Mouse (Mus musculus) erythroblast, embryonic 14.5 days (primary cell): ENCODE results near the gene Dhrs7. TPM values are rescaled to one million over a fixed set of nuclear protein-coding genes. Genes with fewer than 3 reads are reported as not detected.

Experiments used
- H3K27me3 ChIP-seq: 2 replicates; pipeline ENCODE4 v1.6.1; 2012; ENCODE audit warnings: inconsistent platforms; ENCODE audit not compliant: control insufficient read depth
- H3K36me3 ChIP-seq: 2 replicates; pipeline ENCODE4 v1.6.1; 2012; ENCODE audit warnings: mild to moderate bottlenecking, inconsistent platforms; ENCODE audit not compliant: control insufficient read depth
- H3K4me1 ChIP-seq: 2 replicates; pipeline ENCODE4 v1.6.1; 2012; ENCODE audit warnings: inconsistent platforms; ENCODE audit not compliant: control insufficient read depth
- H3K4me3 ChIP-seq: replicated peaks from 2 replicates; pipeline ENCODE3; 2012; ENCODE audit warnings: moderate library complexity, mild to moderate bottlenecking, inconsistent platforms
- H3K9me3 ChIP-seq: 2 replicates; pipeline ENCODE4 v1.6.1; 2012; ENCODE audit warnings: low read length, inconsistent platforms, mixed read lengths; ENCODE audit not compliant: control insufficient read depth
- GATA1 ChIP-seq: IDR thresholded peaks from 2 replicates; pipeline ENCODE4 v1.6.1; 2012; ENCODE audit warnings: low read length, inconsistent platforms, mixed read lengths
- TAL1 ChIP-seq: IDR thresholded peaks from 3 replicates; pipeline ENCODE4 v1.6.1; 2012; ENCODE audit warnings: low read length, inconsistent platforms, mixed read lengths
- polyA plus RNA-seq: library from polyadenylated mRNA; stranded (reverse); fragments of >175 nt; gene quantifications from 2 replicates; pipeline ENCODE4 v1.2.3, GENCODE M21; 2012

The Dhrs7 gene
- polyA plus RNA-seq, 1 experiment: not detected

DNA sequence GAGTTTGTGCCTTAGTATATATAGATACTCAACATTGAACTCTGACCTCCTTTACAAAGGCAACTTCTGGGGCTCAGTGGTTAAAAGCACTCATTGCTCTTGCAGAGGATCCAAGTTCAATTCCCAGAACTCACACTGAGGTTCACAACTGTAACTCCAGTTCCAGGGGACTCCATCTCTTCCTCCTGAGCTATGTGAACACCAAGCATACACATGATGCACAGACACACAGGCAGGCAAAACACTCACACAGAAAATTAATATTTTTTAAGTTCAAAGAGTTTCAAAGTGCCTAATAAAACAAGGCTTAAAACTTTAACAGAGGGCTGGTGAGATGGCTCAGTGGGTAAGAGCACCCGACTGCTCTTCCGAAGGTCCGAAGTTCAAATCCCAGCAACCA, 18.9 kb upstream of the Dhrs7 start:
- Histone ChIP-seq H3K4me1 (peaks cover 10% of the 10 kb centered on the region), H3K9me3 (no peaks in the 10 kb centered on the region), H3K4me3 (no peak overlapping the region)

DNA sequence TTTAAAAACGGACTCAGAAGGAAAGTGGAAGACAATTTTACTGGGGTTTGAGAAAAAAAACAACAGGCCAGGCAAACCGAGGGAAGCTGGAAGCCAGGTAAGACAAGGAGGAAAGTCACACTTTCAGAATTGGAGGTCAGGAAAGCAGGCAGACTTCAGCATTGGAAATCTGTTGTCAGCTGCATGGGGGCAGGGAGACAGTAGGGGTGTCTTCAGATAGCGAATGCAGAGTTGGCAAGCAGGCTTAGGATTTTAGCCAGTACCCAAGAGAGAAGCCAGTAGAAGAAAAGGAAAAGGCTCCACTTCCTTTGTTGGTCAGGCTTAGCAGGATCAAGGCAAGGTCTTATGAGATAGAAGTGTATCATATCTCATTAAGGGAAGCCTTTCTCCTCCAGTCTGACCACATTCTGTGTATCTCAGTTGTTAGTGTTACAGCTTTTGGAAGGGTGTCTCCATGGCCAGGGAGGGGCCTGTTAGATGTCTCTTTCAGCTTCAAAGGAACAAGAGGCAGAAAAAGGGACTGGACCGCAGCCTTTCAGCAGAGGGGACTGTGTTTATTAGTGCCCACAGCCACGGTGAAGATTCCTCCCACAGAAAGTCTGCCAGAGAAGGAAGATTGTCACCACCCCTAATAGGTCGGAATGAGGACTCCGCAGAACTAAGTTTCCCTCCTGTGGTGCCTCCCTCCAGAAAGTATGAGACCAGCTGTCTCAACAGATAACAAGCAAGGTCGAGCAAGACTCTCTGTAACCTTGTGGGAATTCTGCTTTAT, 18.0 kb upstream of the Dhrs7 start:
- TF ChIP-seq GATA1: no peak
- no peak for TF ChIP-seq TAL1
- H3K27me3 ChIP-seq: no peaks in the 10 kb centered on the region
- no peak overlapping the region for H3K4me3 ChIP-seq
- no peaks in the 10 kb centered on the region for H3K36me3 ChIP-seq
- H3K4me1 ChIP-seq: peaks cover 10% of the 10 kb centered on the region
- no peaks in the 10 kb centered on the region for H3K9me3 ChIP-seq

More for the DNA sequence above, 18.9 kb upstream of the Dhrs7 start:
- TF ChIP-seq GATA1 (no peak), TAL1 (no peak)
- H3K27me3 ChIP-seq: no peaks in the 10 kb centered on the region
- no peaks in the 10 kb centered on the region for H3K36me3 ChIP-seq

DNA sequence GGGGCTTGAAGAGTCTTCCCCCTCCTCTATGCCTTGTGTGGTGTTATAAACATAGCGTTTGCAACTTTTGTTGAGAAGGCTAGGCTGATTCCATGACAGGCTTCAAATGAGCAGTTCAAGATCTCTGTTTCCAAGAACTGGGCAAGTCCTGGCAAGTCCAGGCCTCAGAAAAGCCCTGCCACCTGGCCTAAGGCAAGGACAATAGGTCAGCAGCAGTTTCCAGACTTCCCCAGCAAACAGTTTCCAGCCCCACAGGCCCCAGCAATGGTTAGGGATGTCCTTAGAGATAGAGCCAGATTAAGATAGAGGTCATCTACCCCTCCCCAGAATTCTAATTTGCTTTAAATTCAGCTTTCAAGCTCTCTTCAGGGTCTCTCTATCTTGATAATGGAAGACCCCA, 17.2 kb upstream of the Dhrs7 start:
- TF ChIP-seq TAL1 (no peak), GATA1 (no peak)
- Histone ChIP-seq H3K36me3 (no peaks in the 10 kb centered on the region), H3K9me3 (no peaks in the 10 kb centered on the region), H3K4me1 (peaks cover 10% of the 10 kb centered on the region), H3K4me3 (no peak overlapping the region), H3K27me3 (no peaks in the 10 kb centered on the region)

DNA sequence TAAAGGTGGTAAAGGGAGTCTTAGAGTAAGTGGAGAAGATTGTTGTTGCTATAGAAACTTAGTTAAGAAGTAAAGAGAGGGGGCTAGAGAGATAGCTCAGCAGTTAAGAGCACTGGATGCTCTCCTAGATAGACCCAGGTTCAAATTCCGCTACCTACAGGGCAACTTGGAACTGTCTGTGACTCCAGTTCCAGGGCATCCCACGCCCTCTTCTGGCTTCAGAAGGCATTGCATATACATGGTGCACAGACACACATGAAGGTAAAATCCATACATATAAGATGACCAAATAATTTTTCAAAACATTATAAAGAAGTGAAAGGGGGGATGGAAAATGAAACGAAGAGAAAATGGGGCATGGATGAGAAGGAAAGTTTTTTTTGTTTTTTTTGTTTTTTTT, 14.9 kb upstream of the Dhrs7 start:
- H3K27me3 ChIP-seq: no peaks in the 10 kb centered on the region
- no peak for TF ChIP-seq GATA1
- no peak for TF ChIP-seq TAL1

DNA sequence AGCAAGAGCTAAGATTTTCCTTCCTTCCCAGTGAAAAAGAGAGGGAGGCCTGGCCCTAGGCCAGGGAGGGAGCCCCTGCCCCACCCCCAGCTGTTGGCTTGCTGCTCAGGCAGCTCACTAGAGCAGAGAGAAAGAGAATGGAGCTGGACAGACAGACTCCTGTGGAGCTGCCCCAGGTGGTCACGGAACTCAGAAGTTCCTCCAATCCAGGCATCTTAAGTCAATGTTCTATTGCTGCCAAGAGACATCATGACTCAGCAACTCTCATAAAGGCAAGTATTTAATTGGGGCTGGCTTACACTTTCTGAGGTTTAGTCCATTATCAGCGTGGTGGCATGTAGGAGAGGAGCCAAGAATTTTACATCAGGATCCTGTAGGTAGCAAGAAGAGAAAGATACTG, 10.1 kb upstream of the Dhrs7 start:
- Histone ChIP-seq H3K4me3 (no peak overlapping the region), H3K4me1 (no peaks in the 10 kb centered on the region)
- no peak for TF ChIP-seq GATA1
- TF ChIP-seq TAL1: no peak

More for the DNA sequence above, 14.9 kb upstream of the Dhrs7 start:
- Histone ChIP-seq H3K4me1 (peaks cover 10% of the 10 kb centered on the region), H3K9me3 (no peaks in the 10 kb centered on the region; the same call in 1 of the 2 replicates), H3K36me3 (no peaks in the 10 kb centered on the region), H3K4me3 (no peak overlapping the region)

DNA sequence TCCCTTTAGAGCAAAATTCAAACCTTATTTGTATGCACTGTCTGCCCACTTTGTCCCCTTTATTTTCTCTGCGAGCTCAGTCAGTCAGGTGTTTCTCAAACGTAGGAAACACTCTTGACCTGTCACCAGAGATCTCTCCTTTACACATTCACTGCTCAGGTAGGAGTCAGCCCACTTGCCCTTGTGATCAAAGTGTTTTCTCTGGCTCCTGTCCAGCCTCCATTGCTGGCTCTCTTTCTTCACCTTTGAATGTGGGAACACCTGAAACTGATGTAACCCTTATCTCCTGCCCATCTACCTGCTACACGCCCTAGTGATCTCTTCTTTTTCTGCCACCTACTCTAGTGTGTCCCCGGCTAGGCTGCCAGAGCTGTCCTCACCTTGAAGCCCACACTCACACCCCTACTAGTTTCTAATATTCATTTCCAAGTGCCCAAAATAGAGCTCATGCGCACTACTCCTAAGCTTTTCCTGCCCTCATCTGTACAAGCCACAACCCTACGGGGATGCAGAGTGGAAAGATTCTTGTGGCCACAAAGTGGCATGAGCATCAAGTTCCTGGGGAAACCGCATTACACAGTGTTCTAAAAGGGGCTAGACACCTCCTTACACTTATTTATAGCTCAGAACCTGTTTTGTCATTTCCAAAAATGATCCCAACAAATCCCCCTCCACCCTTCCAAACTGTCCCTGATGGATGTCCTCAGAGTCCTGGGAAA, 9.5 kb upstream of the Dhrs7 start:
- no peaks in the 10 kb centered on the region; the same call in 1 of the 2 replicates for H3K9me3 ChIP-seq
- TF ChIP-seq GATA1: no peak
- no peak for TF ChIP-seq TAL1
- H3K36me3 ChIP-seq: no peaks in the 10 kb centered on the region
- H3K27me3 ChIP-seq: no peaks in the 10 kb centered on the region
- H3K4me3 ChIP-seq: no peak overlapping the region
- H3K4me1 ChIP-seq: no peaks in the 10 kb centered on the region

More for the DNA sequence above, 10.1 kb upstream of the Dhrs7 start:
- H3K9me3 ChIP-seq: no peaks in the 10 kb centered on the region; the same call in 1 of the 2 replicates
- no peaks in the 10 kb centered on the region for H3K27me3 ChIP-seq
- H3K36me3 ChIP-seq: no peaks in the 10 kb centered on the region

DNA sequence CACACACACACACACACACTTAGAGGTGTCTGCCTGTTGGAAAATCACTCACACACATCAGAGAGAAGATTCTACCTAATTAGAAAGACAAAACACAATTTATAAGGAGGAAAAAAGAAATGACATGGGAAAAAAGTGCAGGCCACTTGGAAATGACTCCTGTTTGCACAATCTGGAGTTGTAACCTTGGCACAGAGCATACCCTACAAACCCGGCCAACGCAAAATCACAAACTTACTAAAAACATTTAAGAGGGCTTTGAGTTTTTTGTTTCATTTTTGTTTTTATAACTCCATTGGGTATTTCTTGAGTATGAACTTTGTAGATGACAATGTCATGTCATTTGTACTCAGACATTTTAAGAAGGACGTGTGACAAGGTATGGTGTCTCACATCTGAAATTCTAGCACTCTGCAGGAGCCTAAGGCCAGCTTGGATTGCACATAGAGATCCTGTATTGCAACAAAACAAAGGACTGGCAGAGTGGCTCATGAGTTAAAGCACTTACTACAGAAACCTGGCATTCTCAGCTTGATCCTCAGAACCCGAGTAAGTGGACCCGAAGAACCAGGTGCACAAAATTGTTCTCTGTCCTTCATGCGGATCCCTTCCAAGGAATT, 6.9 kb upstream of the Dhrs7 start:
- TF ChIP-seq TAL1 (no peak), GATA1 (no peak)
- no peaks in the 10 kb centered on the region for H3K36me3 ChIP-seq
- H3K4me1 ChIP-seq: no peaks in the 10 kb centered on the region

DNA sequence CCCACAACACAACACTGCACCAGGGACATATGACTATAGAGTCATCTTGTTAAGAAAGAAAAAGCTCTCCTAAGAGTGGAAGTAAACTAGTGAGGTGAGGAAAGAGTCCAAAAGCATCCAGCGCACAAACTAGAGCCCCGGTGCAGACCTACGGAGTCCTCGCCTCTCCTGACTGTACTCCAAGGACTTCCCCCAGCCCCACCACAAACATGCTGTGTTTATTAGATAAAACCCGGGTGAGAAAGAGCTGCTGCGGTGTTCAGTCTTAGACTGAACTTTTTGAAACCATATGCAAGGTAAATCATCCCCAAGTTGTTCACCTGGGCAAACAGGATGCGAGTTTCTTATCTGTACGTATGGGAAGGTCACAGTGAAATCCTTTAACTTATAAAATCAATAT, 6.2 kb upstream of the Dhrs7 start:
- Histone ChIP-seq H3K4me3 (no peak overlapping the region), H3K4me1 (no peaks in the 10 kb centered on the region), H3K36me3 (no peaks in the 10 kb centered on the region), H3K27me3 (no peaks in the 10 kb centered on the region), H3K9me3 (no peaks in the 10 kb centered on the region; the same call in 1 of the 2 replicates)
- TF ChIP-seq GATA1 (no peak), TAL1 (no peak)

More for the DNA sequence above, 6.9 kb upstream of the Dhrs7 start:
- Histone ChIP-seq H3K9me3 (no peaks in the 10 kb centered on the region; the same call in 1 of the 2 replicates), H3K4me3 (no peak overlapping the region), H3K27me3 (no peaks in the 10 kb centered on the region)
